Mouse (Mus musculus): ENCODE data around the gene Sgsm1.

DNA sequence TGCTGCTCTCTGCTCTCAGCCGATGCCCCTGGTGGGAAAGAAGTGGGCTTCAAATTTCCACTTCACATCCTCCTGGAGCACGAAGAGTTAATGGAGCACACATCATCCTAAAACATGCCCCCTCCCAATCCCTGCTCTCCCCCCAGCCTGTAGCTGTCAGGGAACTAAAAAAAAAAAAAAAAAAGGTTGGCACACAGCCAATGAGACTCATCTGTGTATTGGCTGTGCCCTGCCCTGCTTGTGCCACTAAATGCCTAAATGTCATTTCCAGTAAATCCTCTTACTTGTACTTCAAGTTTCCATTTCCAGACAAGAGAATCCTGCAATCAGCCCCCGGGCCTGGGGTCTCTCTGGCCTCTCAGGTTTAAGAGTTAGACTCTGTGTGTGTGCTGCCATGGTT is 47.1 kb upstream of the Sgsm1 start:
- no peak for TF ChIP-seq CTCF (IDR thresholded peaks at IDR 0.05)
- TF ChIP-seq EP300 (IDR thresholded peaks at IDR 0.05) = no peak
